Mouse (Mus musculus): Measurements from ENCODE around the gene Anxa4.

Anxa4 gene

DNA sequence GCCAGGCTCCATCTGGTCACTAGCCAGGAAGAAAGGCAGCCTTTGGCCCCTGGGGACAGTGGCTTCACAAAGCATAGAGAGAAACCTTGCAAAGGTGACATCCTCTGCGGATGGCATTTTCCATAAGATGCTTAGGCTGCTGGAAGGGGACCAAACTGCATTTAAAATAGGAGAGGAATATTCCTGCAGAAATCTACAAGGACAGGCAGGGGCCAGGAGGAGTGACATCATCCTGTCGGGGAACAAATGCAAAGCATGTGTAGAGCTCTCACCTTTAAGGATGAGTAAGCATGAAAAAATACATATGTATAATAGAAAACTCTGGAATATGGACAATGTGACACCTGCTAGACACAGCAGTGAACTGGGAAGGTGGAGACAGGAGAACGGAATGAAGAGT lies 7.1 kb upstream of the Anxa4 start:
- DNase-seq, result no peak

DNA sequence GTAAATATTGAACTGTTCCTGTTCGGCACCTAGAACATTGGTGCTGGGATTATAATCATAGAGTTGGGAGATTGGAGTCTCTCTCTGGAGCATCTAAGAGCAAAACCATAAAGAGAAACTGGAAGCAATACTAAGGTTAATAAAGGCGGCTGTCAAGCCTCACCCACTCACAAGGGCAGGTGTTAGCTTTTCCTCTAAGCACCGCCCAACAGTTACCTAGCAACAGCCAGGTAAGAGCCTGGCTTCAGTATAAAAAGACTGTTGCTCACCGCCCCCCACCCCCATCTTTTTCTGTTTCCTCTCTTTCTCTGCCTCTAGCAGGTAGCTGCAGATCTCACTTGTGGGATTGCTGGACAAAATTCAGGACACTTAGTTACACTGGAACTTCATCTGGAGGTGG lies 4.1 kb upstream of the Anxa4 start:
- DNase-seq, result no peak

DNA sequence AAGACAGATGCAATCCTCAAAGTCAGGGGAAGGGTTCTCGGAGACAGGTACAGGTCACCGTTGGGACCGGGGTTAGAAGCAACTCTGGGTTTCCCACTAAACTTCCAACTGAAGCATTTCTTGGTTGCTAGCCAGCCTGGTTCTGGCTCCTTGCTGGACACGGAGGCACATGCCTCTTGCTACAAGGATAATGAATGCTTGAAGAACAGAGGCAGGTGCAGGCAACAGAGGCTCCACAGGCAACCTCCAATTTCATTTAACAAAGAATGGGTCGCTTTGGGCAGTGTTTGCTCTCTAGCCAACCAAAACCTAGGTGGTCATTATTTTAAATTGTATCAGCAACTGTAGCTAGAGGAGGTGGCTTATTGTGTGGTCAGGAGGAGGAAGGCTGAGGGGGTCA lies 573 bp upstream of the Anxa4 start:
- DNase-seq, result no peak

DNA sequence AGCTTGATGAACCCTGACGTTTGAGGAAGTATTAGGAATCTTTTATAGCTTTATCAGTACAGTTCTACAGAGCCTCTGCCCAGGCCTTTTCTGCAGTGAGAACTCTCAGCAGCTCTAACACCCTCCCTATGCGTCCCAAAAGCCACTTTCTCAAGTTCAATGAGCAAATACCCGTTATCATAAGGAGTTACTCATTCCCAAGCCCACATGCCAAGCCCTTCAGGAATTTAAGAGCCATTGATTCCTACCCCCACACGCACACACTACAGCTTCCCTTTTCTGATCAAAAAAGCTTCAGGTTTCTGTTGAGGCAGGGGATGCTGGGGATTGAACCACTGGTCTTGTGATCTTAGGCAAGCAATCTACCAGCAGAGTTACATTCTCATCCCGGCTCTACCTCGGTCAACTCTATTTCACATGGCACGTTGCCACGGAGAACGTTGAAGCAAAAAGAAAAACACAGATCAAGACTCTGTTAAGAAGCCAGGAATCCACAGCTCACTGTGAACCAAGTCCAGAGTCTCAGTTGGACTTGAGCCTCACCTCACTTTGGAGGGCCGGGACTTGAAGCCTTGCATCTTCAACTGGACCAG lies 2.9 kb downstream of the Anxa4 start:
- DNase-seq, result no peak

DNA sequence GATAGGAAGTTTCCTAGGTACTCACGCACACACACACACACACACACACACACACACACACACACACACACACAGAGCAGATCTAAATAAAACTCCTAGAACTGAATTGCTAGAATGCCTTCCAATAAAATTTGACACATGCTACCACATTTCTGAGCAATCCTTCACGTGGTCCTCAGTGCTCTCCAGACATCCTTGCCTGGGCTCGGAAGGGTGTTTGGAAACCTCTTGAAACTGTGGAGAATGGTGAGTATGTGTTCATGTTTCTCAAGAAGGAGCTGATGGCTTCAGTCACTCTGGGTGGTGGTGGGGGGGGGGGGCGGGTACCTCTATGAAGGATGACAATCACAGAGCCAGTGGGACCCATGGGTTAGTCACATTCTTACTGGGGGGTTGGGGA lies 5.1 kb downstream of the Anxa4 start:
- no peak for DNase-seq

DNA sequence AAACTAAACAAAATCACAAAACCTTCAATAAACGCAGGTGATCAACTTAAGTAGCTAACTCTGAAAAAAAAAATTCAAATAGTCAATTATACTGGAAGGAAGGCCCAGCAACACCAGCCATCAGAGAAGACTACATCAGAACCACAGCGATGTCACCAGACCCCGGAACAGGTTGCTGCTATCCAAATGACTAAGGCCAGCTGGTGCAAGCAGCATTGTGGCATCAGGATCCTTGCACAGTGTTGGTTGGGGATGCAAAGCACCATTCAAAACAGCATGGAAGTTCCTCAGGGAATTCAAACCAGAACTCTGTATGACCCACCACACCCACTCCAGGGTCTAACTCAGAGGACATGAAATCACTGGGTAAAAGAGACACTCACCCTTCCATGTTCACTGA lies 6.8 kb downstream of the Anxa4 start:
- DNase-seq, result no peak

DNA sequence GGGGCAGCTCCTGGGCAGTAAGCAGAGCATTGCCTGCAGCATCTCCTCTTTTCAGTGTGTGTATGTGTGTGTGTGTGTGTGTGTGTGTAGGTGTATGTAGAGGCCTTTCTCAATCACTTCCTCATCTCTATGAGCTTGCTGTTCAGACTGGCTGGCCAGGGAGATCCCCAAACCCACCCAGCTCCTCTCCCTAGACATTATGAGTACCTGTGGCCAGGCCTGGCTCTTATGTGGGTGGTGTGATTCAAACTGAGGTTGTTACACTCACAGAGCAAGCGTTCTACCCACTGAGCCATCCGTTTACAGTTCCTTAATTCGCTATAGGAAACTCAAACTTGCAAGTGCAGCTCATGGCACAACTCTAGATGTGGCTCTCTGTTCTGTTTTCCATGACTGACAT lies 8.6 kb downstream of the Anxa4 start:
- DNase-seq, result no peak

DNA sequence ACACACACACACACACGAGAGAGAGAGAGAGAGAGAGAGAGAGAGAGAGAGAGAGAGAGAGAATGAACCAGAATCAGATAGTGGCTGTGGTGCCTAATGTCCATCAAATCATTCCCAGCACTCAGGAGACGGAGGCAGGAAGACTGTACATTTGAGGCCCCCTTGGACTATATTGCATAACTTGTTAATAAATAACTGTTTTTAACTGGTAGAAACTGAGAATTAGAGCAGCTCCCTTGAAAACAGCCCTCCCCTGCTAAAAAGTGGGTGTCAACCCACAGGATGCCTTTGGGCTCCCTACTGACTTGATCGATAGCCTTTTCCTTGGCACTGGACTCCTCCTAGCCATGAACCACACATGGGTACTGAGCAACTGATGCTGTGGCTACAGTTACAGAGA lies 11.0 kb downstream of the Anxa4 start:
- no peak for DNase-seq

DNA sequence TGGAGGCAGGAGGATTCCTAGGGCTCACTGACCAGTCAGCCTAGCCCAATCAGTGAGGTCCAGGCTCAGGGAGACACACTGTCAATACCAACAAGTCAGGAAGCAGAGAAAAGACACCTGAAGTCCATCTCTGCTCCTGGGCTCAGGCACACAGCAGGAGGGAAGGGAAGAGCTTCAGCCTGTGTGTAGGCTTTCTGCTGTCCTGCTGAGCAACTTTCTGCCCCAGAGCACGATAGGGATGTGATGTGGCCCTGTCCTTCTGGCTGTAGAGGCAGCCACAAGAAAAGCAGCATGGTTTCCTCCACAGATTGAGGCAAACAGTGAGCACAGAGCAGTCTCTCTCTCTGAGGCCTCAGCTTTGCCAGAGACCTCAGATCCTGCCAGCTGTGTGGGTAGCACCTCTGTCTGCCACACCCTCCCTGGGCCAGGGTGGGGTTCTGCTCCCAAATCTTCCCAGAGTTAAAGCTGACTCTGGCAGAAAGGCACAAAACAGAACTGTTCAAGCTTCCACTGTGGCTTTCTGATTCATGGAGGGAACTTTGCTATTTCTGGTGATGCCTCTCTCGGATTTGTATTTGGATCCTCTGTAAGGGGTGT lies 11.9 kb downstream of the Anxa4 start:
- no peak for DNase-seq

DNA sequence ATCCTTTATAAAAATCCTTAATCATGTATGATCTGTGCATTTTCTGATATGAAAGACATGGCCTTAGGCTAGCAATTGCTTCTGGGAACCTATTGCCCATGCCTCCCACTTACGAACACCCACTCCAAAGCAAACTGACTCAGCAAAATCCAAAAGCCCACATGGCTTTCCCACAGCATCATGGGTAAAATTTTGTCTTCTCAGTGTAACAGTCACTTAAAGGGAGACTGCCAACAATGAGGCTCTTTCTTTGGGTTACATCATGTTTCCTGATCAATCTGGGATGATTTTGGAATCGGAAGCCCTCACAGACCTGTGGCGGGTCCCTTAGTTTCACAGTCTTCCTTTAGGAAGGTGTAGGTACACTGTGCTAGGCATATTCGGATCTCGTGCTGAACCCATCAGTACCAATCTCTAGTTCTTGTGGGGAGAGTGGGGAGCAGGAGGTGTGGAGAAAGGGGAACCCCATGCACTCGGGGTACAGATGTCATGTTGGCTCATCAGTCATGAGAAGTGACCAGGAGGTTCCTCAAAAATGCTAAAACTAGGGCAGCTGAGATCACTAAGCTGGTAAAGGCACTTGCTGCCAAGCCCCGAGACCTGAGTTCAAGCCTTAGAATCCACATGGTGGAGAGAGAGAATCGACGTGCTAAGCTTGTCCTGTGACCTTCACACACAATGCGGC lies 14.3 kb downstream of the Anxa4 start:
- DNase-seq, result no peak

DNA sequence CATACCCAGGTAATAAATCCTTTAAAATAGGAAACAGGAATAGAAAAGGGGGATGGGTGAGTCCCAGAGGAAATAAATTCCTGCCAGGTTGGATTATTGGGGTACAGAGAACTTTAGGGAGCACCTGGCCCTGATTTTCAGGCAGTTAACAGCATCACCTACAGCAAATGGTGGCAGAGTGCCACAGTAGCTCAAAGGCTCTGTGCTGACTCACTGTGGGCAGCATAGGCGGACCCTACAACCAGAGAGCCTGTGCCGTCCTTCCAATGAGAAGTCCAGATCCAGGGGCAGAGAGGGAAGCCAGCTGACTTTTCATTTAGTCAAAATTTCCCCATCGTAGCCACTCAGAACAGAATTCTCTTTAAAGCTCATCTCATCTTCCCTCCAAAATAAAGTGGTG lies 16.2 kb downstream of the Anxa4 start:
- no peak for DNase-seq

DNA sequence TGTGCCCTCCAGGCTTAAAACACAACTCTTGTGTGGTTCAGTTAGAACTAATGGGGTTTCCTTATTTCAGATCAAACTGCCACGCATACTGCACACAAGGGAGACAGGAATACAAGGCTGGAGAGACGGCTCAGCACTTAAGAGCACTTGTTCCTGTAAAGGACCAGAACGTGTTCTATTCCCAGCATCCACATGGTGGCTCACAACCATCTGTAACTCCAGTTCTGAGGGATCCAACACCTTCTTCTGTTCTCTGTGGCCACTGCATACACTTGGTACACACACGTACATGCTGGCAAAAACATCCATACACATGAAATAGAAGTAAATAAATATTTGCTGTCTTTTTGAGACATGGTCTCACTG lies 16.7 kb downstream of the Anxa4 start:
- DNase-seq, result no peak

DNA sequence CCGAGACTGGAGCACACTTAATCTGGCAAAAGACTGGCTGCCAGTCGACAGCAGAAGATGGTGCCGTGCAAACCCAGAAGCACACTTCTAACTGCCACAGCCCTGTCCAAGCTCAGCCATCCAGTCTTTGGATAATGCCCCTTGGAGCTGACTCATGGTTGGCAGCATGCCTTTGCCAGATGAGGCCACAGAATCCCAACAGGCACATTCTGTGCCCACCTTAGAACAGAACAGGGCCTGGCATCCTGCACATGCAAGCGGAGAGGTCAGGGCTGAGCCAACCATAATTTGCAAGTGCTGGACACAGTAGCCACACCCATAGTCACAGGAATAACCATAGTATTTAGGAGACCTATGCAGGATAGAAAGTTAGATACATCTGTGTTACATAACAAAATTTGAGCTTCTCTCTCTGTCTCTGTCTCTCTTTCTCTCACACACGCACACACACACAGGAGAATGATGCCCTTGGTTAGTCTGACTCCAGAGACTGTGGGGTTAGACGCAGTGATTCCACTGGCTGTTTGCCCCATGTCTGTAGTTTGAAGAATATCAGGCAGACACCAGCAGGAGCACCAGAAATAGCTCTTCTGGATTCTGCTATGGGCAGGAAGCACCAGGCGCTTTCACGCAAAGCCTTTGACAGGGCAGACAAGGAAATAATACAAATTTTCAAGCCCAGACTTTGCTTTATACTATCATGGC lies 17.2 kb downstream of the Anxa4 start:
- DNase-seq, result no peak

DNA sequence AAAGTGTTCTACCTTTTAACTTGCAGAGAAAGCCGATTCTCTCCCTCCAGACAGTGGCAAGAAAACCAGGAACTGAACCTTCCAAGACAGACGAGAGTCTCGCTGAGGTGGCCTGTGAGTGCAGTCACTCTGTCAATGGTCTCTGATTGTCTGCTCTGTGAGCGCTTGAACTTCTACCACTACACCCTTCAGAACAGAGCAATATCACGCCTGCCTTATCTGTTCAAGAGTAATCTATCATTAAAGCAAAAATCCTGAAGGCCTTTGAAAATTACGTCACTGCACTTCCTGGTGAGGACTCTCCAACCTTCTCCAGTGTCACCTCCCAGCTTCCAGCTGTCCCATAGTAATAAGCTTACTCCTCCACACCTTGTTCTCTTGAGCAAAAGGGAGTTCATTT lies 18.4 kb downstream of the Anxa4 start:
- no peak for DNase-seq

DNA sequence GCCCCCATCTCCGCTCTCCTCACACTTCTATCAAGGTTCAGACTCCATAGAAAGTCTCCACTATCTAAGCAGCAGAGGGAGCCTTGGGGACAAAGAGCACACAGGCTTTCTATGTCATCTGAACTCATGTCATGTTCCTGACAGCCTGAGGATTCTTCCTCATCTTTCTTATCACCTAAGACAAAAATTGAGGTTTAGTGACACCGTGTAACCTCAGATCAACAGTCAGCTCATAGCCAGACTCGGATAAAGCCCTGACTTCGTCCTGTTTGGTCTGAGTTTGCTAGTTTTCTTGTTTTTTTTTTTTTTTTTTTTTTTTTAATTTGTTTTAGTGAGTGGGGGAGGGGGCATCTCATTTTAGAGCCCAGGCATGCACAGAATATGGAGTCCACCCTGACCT lies 19.6 kb downstream of the Anxa4 start:
- no peak for DNase-seq

DNA sequence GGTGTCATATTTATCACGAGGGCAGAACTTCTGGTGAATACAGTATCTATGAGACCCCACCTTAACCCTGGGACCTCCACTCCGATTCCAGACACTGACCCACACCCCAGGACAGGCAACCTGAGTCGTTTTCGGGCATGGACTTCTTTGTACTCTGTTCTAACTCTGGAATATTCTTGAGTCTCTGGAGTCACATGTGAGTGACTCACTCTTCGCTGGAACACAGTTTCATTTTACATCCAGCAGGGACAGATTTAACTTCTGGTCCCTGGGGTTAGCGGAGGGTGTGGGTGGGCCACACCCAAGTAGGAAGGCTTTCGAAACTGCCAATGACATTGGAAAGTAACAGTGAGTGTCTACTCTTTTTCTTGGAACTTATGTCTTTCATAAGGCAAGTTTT lies 20.8 kb downstream of the Anxa4 start:
- DNase-seq, result no peak

DNA sequence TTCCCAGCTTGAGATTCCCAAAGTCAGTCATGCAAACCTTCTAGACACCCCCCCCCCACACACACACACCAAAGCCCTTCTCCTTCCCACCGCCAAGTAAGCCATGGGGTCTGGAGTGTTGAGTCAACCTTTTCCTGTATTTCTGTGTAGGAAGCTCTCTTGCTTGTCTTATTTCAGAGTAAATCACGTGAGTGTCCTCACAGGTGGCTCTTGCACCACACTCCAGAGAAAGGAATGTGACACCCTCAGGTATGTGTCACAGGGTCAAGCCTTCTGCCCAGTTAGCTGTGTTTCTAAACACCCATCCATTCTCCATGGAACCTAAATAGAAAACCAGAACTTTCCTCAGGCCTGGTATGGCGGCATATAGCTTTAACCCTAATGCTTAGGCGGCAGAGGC lies 24.4 kb downstream of the Anxa4 start:
- no peak for DNase-seq

DNA sequence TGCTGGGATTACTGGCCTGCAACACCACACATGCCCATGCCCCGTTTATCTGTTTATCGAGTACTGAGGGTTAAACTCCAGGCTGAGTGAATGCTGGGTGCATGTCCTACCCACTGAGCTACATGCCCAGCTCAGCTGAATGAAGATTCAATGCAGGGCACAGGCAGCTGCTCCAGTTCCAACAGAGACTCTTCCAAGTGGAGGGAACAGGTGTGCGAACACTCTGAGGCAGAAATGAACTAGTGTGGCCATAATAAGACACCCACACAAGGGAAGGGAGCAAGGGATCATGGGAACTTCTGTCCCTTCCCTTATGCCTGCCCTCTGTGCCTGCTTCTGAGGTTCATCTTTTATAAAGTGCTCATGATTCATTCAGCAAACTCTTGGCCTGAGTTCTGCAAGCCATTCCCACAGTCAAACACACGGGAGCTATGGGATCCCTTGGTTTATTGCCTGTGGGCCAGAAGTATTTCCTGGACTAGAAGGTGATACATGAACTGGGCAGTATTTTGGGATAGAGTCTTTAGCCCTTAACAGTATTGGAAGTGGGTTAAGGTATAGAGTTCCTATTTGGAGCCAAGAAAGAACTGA lies 25.1 kb downstream of the Anxa4 start:
- DNase-seq, result no peak

DNA sequence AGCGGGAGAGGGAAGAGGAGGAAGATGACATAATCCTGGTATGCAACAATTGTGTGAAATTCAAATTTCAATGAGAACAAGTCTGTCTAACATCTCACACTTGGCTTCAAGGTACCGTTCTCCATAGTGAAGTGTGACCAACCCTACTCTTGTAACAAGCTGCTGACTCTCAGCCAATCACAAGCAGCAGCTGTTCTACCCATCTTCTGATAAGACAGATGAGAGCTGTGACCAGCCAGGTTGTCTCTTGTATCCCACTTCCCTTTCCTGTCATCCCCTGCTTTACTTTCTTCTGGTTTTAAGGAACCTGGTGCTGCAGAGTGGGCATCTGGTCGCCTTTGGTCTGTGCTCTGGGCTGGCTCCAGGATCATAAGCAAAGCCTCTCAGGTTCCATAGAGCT lies 25.9 kb downstream of the Anxa4 start:
- DNase-seq, result no peak

DNA sequence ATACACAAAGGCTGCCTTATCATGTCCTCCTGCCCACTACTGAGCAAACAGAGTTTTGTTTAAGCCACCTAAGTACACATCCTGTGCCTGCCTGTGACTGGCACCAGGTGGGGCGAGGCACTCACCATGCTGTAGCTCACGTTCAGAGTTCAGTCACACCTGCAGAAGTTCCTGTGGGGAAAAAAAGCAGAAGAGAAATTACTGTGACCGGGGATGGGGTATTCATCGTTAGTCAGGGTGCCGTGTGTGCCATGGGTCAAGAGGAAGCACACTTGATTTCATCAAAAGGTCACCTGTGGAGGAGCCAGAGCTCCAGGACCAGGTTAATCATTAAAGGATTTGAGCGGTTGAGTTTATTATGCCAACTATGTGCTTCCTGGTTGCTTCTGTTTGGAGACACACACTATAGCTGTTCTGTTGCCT lies 27.7 kb downstream of the Anxa4 start:
- DNase-seq, result no peak

DNA sequence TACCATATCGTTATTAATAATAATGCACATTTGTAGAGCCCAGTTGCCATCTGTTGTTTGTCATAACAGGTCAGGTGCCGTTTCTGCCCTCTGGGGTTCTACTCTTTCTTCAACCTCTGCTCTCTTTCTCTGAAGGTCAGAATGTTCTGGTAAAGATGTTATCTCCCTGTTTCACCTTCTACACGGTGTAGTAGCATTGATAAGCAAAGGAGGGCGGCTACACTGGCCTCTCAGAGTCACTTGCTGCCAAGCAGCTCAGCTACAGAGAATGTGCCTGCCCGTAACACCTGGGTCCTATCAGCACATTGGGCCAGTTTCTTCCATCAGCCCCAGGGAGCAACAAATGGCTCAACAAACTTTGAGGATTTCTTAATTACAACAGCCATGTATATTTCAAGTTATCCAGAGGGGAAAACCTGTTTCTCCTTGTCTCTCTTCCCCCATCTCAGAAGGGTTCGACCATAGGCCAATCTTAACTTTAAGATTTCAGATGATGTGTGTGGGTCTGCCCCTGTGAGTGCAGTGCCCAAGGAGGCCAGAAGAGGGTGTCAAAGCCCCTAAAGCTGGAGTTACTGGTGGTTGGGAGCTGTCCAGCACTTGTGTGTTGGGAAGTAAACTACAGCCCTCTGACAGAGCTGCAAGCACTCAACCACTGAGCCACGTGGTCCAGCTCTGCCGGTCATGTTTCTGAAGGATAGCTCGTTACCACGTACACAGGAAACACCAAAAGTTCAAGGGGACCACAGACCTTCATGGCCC lies 39.1 kb downstream of the Anxa4 start:
- DNase-seq, result no peak

DNA sequence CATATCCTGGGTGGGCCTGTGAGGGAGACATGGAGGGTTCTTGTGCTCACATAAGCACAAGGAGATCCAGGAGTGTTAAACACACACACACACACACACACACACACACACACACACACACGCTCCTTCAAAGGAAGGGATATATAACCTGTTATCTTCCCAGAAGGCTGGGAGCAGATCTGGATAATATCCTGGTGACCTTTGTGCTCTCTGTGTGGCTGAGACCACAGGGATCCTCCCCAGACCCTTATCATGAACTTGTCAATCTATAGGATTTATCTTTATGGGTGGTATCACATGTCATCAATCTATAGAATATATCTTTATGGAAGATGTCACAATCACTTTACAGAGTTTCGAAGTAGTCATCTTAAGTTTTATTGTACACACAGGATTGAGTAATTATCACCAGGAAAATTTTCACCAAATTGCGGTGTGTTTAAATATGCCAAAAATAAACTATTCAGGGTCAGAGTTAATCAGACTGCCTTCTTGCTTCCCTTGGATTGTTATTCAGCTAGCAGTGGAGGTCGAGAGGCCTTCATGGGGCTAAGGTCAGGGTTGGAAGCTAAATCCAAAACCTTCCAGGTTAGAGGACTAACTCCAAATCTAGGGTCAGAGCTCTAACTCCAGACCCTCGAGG lies 40.4 kb downstream of the Anxa4 start:
- DNase-seq, result no peak

DNA sequence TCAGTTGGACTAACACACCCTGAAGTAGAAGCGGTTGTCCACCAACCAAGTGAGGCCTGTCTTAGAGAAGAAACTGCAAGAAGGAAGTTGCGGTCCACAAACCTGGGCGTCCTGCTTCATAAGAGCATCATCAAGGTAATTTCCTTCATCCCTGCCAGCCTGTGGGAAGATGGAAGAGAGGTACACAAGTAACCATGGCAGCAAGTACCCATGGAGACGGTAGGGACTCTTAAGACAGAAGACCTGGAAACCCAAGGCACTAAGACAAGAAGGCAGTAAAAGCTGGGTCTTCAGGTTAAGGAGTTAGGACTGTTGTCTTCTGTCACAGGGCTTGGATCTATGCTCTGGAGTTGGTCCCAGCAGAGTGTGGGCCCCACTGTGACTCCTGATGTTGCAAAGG lies 42.4 kb downstream of the Anxa4 start:
- no peak for DNase-seq

Data from cerebellum, adult 8-10 months (tissue).